Mouse (Mus musculus): ENCODE results near the gene Man1c1. TPM values are rescaled to one million over a fixed set of nuclear protein-coding genes. Genes with fewer than 3 reads are reported as not detected.

Gene Man1c1
- total and polyA plus RNA-seq, 3 experiments, result 0.05 TPM; not detected in 2

DNA sequence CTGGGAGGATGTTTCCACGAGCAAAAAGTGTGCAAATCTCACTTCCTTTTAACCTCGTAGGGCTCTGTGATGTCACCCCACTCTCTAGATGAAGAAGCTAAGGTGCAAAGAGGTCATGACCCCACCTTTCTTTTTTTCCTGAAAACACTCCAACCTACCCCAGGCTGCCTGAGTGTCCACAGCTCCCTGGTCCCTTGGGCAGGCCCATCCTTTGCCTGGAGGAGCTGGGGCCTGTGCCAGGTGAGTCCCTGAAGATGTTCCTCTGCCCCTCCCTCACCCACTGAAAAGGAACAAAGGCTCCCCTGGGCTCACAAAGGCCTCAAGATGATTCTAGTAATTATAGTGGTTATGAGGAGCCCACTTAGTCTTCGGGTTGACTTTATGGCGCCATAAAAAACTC, 111.6 kb downstream of the Man1c1 start:
- H3K4me1 ChIP-seq (ENCODE audit: insufficient read depth, low read depth, low read length), result peaks cover 25% of the 10 kb centered on the region
- H3K36me3 ChIP-seq (replicated peaks), result no peaks in the 10 kb centered on the region
- H3K4me3 ChIP-seq (ENCODE audit: low read depth, low read length), result no peak overlapping the region
- peaks cover 46% of the 10 kb centered on the region for H3K27me3 ChIP-seq (ENCODE audit: insufficient read depth, low read length)
- no peak for TF ChIP-seq GATA1 (IDR thresholded peaks at IDR 0.05; ENCODE audit: borderline replicate concordance, low read length)
- no peak for TF ChIP-seq CTCF (IDR thresholded peaks at IDR 0.05; ENCODE audit: low read depth, low read length)
- TF ChIP-seq GATA2 (IDR thresholded peaks at IDR 0.05; ENCODE audit: borderline replicate concordance, low read depth, low read length), result no peak
- TF ChIP-seq TAL1 (conservative IDR thresholded peaks at IDR 0.05; ENCODE audit: low read depth, low read length), result no peak
- TF ChIP-seq POLR2AphosphoS5 (IDR thresholded peaks at IDR 0.05; ENCODE audit: insufficient replicate concordance, low read depth, low read length), result no peak
- DNase-seq (ENCODE audit: low spot score) (no peak), ATAC-seq (ENCODE audit: extremely low read depth, insufficient number of reproducible peaks, low FRiP score, poor library complexity, severe bottlenecking) (no peak)
- H3K9me3 ChIP-seq (replicated peaks), result no peaks in the 10 kb centered on the region

DNA sequence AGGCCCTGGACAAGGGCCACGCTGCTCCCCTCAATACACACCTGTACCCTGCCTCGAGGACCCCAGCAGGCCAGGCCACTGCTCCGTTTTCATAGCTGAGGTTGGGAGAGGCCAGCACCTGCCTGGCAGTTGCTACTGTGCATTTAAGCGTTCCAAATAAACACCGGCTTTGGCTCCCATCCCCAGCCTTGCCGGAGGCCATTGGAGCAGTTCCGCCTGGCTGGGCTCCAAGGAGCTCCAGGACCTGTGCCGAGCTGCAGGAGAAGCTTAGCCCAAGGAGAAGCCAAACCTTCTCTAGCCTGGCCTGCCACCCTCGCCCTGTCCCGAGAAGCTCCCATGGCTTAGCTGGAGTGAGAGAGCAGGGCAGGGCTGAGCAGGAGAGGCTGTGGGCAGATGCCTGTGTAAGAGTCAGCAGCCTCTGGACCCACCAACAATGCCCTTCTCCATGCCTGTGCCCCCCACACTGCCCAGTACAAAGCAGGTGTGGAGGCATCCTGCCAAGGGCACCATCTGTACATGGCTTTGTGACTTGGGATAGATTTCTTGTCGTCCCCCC, 112.5 kb downstream of the Man1c1 start:
- Histone ChIP-seq H3K4me3 (ENCODE audit: low read depth, low read length) (no peak overlapping the region), H3K4me1 (ENCODE audit: insufficient read depth, low read depth, low read length) (peaks cover 18% of the 10 kb centered on the region), H3K27me3 (ENCODE audit: insufficient read depth, low read length) (peaks cover 37% of the 10 kb centered on the region), H3K9me3 (replicated peaks) (no peaks in the 10 kb centered on the region), H3K36me3 (replicated peaks) (no peaks in the 10 kb centered on the region)
- DNase-seq (ENCODE audit: low spot score), result no peak
- no peak for ATAC-seq (ENCODE audit: extremely low read depth, insufficient number of reproducible peaks, low FRiP score, poor library complexity, severe bottlenecking)
- TF ChIP-seq POLR2AphosphoS5 (IDR thresholded peaks at IDR 0.05; ENCODE audit: insufficient replicate concordance, low read depth, low read length) (no peak), CTCF (IDR thresholded peaks at IDR 0.05; ENCODE audit: low read depth, low read length) (no peak), GATA1 (IDR thresholded peaks at IDR 0.05; ENCODE audit: borderline replicate concordance, low read length) (no peak), TAL1 (conservative IDR thresholded peaks at IDR 0.05; ENCODE audit: low read depth, low read length) (no peak), GATA2 (IDR thresholded peaks at IDR 0.05; ENCODE audit: borderline replicate concordance, low read depth, low read length) (no peak)

DNA sequence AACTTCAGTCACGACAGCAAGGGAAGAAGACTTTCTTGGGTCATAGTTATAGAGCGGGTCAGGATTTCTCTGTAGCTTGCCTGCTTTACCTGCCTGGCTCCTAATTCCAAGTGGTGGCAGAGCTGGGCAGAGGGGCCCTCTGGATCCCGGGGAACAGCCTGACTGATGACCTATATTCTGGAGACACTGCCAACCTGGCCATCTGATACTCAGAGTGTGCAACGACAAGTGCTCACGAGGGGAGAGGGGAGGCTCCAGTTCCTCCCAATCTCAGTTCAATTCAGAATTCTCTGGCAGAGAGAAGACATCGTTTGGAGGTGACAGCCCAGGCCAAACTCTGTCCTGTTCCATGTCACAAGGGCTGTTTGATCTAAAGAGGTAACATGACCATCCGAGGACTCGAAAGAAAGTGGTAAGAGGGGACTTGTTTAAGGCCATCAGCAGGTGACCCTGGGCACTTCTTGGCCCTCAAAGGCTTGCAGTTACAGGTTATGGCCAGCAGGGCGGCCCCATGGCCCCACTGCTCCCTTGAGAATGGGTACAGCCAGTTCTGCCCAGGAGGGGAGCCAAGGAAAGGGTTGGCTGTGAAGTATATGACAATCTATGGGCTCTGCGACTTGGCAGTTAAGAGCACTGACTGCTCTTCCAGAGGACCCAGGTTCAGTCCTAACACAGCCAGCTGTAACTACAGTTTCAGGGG, 113.7 kb downstream of the Man1c1 start:
- ATAC-seq (ENCODE audit: extremely low read depth, insufficient number of reproducible peaks, low FRiP score, poor library complexity, severe bottlenecking) (no peak), DNase-seq (ENCODE audit: low spot score) (no peak)
- no peak overlapping the region for H3K4me3 ChIP-seq (ENCODE audit: low read depth, low read length)
- H3K27me3 ChIP-seq (ENCODE audit: insufficient read depth, low read length), result peaks cover 36% of the 10 kb centered on the region
- H3K36me3 ChIP-seq (replicated peaks), result no peaks in the 10 kb centered on the region
- TF ChIP-seq GATA1 (IDR thresholded peaks at IDR 0.05; ENCODE audit: borderline replicate concordance, low read length), result no peak
- TF ChIP-seq GATA2 (IDR thresholded peaks at IDR 0.05; ENCODE audit: borderline replicate concordance, low read depth, low read length), result no peak
- no peak for TF ChIP-seq CTCF (IDR thresholded peaks at IDR 0.05; ENCODE audit: low read depth, low read length)
- no peak for TF ChIP-seq POLR2AphosphoS5 (IDR thresholded peaks at IDR 0.05; ENCODE audit: insufficient replicate concordance, low read depth, low read length)
- TF ChIP-seq TAL1 (conservative IDR thresholded peaks at IDR 0.05; ENCODE audit: low read depth, low read length), result no peak
- no peaks in the 10 kb centered on the region for H3K9me3 ChIP-seq (replicated peaks)
- peaks cover 16% of the 10 kb centered on the region for H3K4me1 ChIP-seq (ENCODE audit: insufficient read depth, low read depth, low read length)

DNA sequence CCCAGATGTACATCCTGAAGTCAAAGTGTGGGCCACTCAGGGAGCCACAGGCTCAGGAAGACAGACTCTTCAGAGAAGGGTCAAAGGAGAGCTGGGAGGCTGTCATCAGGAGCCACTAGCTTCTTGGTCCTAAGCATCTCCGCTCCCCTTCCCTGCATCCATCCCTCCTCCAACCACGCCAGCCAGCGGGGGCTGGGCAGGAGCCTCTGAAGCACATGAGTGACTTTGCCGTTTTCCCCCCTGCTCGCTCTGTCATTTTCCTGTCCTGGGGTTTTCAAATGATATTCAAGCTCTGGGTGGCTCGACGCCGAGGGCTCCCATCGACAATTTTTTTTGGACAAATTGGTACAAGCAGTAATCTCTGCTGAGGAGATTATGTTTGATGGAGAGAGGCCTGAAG, 114.3 kb downstream of the Man1c1 start:
- no peak for DNase-seq (ENCODE audit: low spot score)
- Histone ChIP-seq H3K4me3 (ENCODE audit: low read depth, low read length) (no peak overlapping the region), H3K4me1 (ENCODE audit: insufficient read depth, low read depth, low read length) (peaks cover 10% of the 10 kb centered on the region; the same call in 1 of the 2 replicates), H3K36me3 (replicated peaks) (no peaks in the 10 kb centered on the region), H3K9me3 (replicated peaks) (no peaks in the 10 kb centered on the region), H3K27me3 (ENCODE audit: insufficient read depth, low read length) (peaks cover 40% of the 10 kb centered on the region)
- ATAC-seq (ENCODE audit: extremely low read depth, insufficient number of reproducible peaks, low FRiP score, poor library complexity, severe bottlenecking), result no peak
- TF ChIP-seq GATA2 (IDR thresholded peaks at IDR 0.05; ENCODE audit: borderline replicate concordance, low read depth, low read length) (no peak), TAL1 (conservative IDR thresholded peaks at IDR 0.05; ENCODE audit: low read depth, low read length) (no peak)

DNA sequence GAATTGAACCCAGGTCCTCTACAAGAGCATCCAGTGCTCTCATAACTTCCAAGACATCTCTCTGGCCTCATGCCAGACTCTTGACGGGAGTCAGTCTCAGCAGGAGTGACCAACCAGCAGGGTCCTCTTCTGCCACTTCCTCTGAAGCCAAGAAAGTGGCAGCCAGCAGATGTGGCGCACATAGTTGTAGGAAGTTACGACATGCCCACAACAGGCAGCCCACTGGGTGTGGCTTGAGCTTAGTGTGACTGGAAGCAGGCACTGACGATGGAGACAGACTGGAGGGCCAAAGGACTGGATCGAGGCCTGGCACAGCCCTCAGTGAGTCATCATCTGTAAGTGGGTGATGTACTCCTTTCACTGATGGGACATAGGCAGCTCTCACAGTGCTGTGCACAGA, 115.1 kb downstream of the Man1c1 start:
- H3K4me1 ChIP-seq (ENCODE audit: insufficient read depth, low read depth, low read length), result peaks cover 10% of the 10 kb centered on the region
- no peak for ATAC-seq (ENCODE audit: extremely low read depth, insufficient number of reproducible peaks, low FRiP score, poor library complexity, severe bottlenecking)
- H3K36me3 ChIP-seq (replicated peaks), result no peaks in the 10 kb centered on the region
- peaks cover 45% of the 10 kb centered on the region for H3K27me3 ChIP-seq (ENCODE audit: insufficient read depth, low read length)
- no peaks in the 10 kb centered on the region for H3K9me3 ChIP-seq (replicated peaks)
- no peak overlapping the region for H3K4me3 ChIP-seq (ENCODE audit: low read depth, low read length)
- no peak for DNase-seq (ENCODE audit: low spot score)
- TF ChIP-seq POLR2AphosphoS5 (IDR thresholded peaks at IDR 0.05; ENCODE audit: insufficient replicate concordance, low read depth, low read length), result no peak
- TF ChIP-seq TAL1 (conservative IDR thresholded peaks at IDR 0.05; ENCODE audit: low read depth, low read length), result no peak
- TF ChIP-seq CTCF (IDR thresholded peaks at IDR 0.05; ENCODE audit: low read depth, low read length), result no peak
- TF ChIP-seq GATA2 (IDR thresholded peaks at IDR 0.05; ENCODE audit: borderline replicate concordance, low read depth, low read length), result no peak
- TF ChIP-seq GATA1 (IDR thresholded peaks at IDR 0.05; ENCODE audit: borderline replicate concordance, low read length), result no peak

DNA sequence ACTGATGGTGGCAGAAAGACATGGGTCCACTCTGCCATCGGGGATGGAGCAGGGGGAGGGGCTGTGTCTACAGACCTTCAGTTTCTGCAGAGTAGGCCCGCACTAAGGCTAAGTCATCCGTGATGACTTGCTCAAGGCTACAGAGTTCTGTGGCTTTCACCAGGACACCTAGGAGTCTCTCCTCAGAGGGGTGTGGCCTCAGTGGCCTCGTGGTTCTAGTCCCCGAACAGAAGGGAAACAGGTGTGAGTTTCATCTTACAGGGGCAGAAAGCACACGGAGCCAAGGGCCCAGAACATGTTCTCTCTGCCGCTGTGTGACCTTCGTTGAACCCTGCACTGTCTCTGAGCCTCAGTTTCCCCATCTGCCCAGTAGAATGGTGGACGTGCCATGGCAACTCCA, 115.8 kb downstream of the Man1c1 start:
- H3K36me3 ChIP-seq (replicated peaks), result no peaks in the 10 kb centered on the region
- DNase-seq (ENCODE audit: low spot score) (no peak), ATAC-seq (ENCODE audit: extremely low read depth, insufficient number of reproducible peaks, low FRiP score, poor library complexity, severe bottlenecking) (no peak)
- TF ChIP-seq CTCF (IDR thresholded peaks at IDR 0.05; ENCODE audit: low read depth, low read length) (no peak), POLR2AphosphoS5 (IDR thresholded peaks at IDR 0.05; ENCODE audit: insufficient replicate concordance, low read depth, low read length) (no peak), GATA1 (IDR thresholded peaks at IDR 0.05; ENCODE audit: borderline replicate concordance, low read length) (no peak), TAL1 (conservative IDR thresholded peaks at IDR 0.05; ENCODE audit: low read depth, low read length) (no peak), GATA2 (IDR thresholded peaks at IDR 0.05; ENCODE audit: borderline replicate concordance, low read depth, low read length) (no peak)
- no peaks in the 10 kb centered on the region for H3K9me3 ChIP-seq (replicated peaks)
- peaks cover 48% of the 10 kb centered on the region for H3K27me3 ChIP-seq (ENCODE audit: insufficient read depth, low read length)
- H3K4me1 ChIP-seq (ENCODE audit: insufficient read depth, low read depth, low read length), result peaks cover 14% of the 10 kb centered on the region
- H3K4me3 ChIP-seq (ENCODE audit: low read depth, low read length), result no peak overlapping the region

All from G1E (cell line).